In genomic region chr13:38992529-38992928, GRCm38 (mm10) we compare ENCODE assay signal across 10 mouse cellular contexts. TPM values are rescaled to one million over a fixed set of nuclear protein-coding genes. Genes with fewer than 3 reads are reported as not detected.
A peak's percentile ranks its signal among the peaks of the same experiment; 100 is the strongest.
DNase-seq lines count a peak whose midpoint lies in the region; ATAC-seq lines count a peak whose summit lies in the region.
"Had no signal": no experiment of that assay in that cellular context is flagged by ENCODE, and none has a peak within 500 bp of the region (broad histone marks: within the 10 kb centered on the region; RNA-seq: fewer than 3 reads in every experiment).

No protein-coding gene starts in this region.

- no peaks in the 10 kb centered on the region for H3K9me3 ChIP-seq in forebrain, embryonic 11.5 days (ENCODE audit: control insufficient read depth, low read length)
- no peaks in the 10 kb centered on the region for H3K9me3 ChIP-seq in forebrain, embryonic 10.5 days
- 0 out of 2 replicates have a peak, but pooled peaks cover 4% of the 10 kb centered on the region for H3K9me3 ChIP-seq in embryonic facial prominence, embryonic 14.5 days (ENCODE audit: control insufficient read depth, low read length)
- H3K9me3 ChIP-seq: G1E; heart, embryonic 15.5 days had no signal

- no peaks in the 10 kb centered on the region for H3K36me3 ChIP-seq in forebrain, embryonic 11.5 days (ENCODE audit: control insufficient read depth, insufficient read depth, low read length)
- H3K36me3 ChIP-seq in forebrain, embryonic 10.5 days (replicated peaks), result no peaks in the 10 kb centered on the region
- H3K36me3 ChIP-seq in embryonic facial prominence, embryonic 14.5 days (ENCODE audit: control insufficient read depth, insufficient read depth, low read length), result no peaks in the 10 kb centered on the region
- H3K36me3 ChIP-seq: G1E; heart, embryonic 15.5 days had no signal

- no peak overlapping the region for H3K4me2 ChIP-seq in forebrain, embryonic 11.5 days (ENCODE audit: low read depth, low read length, severe bottlenecking)
- no peak overlapping the region for H3K4me2 ChIP-seq in embryonic facial prominence, embryonic 14.5 days (ENCODE audit: low read depth, low read length)
- H3K4me2 ChIP-seq: heart, embryonic 15.5 days had no signal

- H3K4me3 ChIP-seq in forebrain, embryonic 11.5 days (ENCODE audit: low read depth, low read length), result no peak overlapping the region
- no peak overlapping the region for H3K4me3 ChIP-seq in forebrain, embryonic 10.5 days
- no peak overlapping the region for H3K4me3 ChIP-seq in embryonic facial prominence, embryonic 14.5 days (ENCODE audit: low read depth, low read length)
- H3K4me3 ChIP-seq: heart, embryonic 15.5 days had no signal

- no peaks in the 10 kb centered on the region for H3K4me1 ChIP-seq in forebrain, embryonic 11.5 days (replicated peaks; ENCODE audit: control insufficient read depth, insufficient read depth, low read length)
- H3K4me1 ChIP-seq in forebrain, embryonic 10.5 days, result no peaks in the 10 kb centered on the region
- H3K4me1 ChIP-seq in embryonic facial prominence, embryonic 14.5 days (ENCODE audit: control insufficient read depth, insufficient read depth, low read length), result no peaks in the 10 kb centered on the region
- H3K4me1 ChIP-seq: heart, embryonic 15.5 days had no signal

- no peak for ATAC-seq in forebrain, embryonic 11.5 days (replicated peaks; ENCODE audit: low FRiP score)
- no peak for ATAC-seq in embryonic facial prominence, embryonic 14.5 days (ENCODE audit: low read depth)
- peak; percentile 61 for ATAC-seq in megakaryocyte progenitor cell, adult 5-6 weeks (replicated peaks; ENCODE audit: poor library complexity)

- H3K9ac ChIP-seq in forebrain, embryonic 11.5 days (ENCODE audit: low read length), result no peak overlapping the region
- no peak overlapping the region for H3K9ac ChIP-seq in embryonic facial prominence, embryonic 14.5 days (ENCODE audit: low read depth, low read length)
- H3K9ac ChIP-seq: heart, embryonic 15.5 days had no signal

- 37% methylated on average over 5 of the region's 5 CpGs for WGBS in forebrain, embryonic 11.5 days
- WGBS in forebrain, embryonic 10.5 days, result 33% methylated on average over 5 of the region's 5 CpGs
- 30% methylated on average over 5 of the region's 5 CpGs for WGBS in embryonic facial prominence, embryonic 14.5 days

- H3K27ac ChIP-seq in forebrain, embryonic 11.5 days (ENCODE audit: low read depth, low read length), result no peak overlapping the region
- no peak overlapping the region for H3K27ac ChIP-seq in forebrain, embryonic 10.5 days
- no peak overlapping the region for H3K27ac ChIP-seq in embryonic facial prominence, embryonic 14.5 days (replicated peaks; ENCODE audit: low read depth, low read length)
- H3K27ac ChIP-seq: heart, embryonic 15.5 days had no signal

- DNase-seq in forebrain, embryonic 11.5 days (ENCODE audit: low spot score), result peak; percentile 55
- no peak for DNase-seq in forebrain, embryonic 10.5 days (ENCODE audit: extremely low spot score, low spot score)
- peak; percentile 11 for DNase-seq in ovary, postnatal 14 days (ENCODE audit: low spot score)
- no peak for DNase-seq in ovary, adult 18-20 months (ENCODE audit: low spot score)
- DNase-seq in embryonic facial prominence, embryonic 14.5 days (ENCODE audit: low spot score), result peak; percentile 77
- peak; percentile 37 to 66 for DNase-seq in layer of hippocampus, adult 18-20 months (ENCODE audit: low spot score in 2 of 2)
- no peak for DNase-seq in B cell, adult 2 months

- H3K27me3 ChIP-seq in forebrain, embryonic 11.5 days (ENCODE audit: control insufficient read depth, insufficient read depth, low read length), result no peaks in the 10 kb centered on the region
- H3K27me3 ChIP-seq in forebrain, embryonic 10.5 days (ENCODE audit: poor library complexity, severe bottlenecking), result no peaks in the 10 kb centered on the region
- no peaks in the 10 kb centered on the region for H3K27me3 ChIP-seq in embryonic facial prominence, embryonic 14.5 days (replicated peaks; ENCODE audit: control insufficient read depth, insufficient read depth, low read length)
- H3K27me3 ChIP-seq: heart, embryonic 15.5 days had no signal

RNA-seq across cellular contexts. Expression of gene Slc35b3, which starts 31.9 kb away (rescaled TPM):
- 26.1 and 28.9 TPM in 2 replicates for polyA plus RNA-seq in forebrain, embryonic 11.5 days (2014; fragmentation: Nextera tagmentation; extraction: Ambion mirVana)
- polyA plus RNA-seq in forebrain, embryonic 10.5 days (2016; fragmentation: Nextera tagmentation; extraction: Ambion mirVana), result 23.6 and 27.3 TPM in 2 replicates
- polyA plus RNA-seq in embryonic facial prominence, embryonic 14.5 days (2014; fragmentation: Nextera tagmentation; extraction: Ambion mirVana), result 31.8 and 36.9 TPM in 2 replicates
- 10 to 100 TPM; 11.6 to 13.9 TPM for total RNA-seq in layer of hippocampus, adult 18-20 months (2021)
- total RNA-seq in megakaryocyte progenitor cell, adult 5-6 weeks (2015), result 22.0 and 29.3 TPM in 2 replicates
- 16.1 and 17.8 TPM in 2 replicates for total RNA-seq in megakaryocyte progenitor cell, adult 5-6 weeks (2017)

Comparison
In these comparisons a context has a peak if more than half of its experiments do, and no peak if none do; other contexts are left out.
1. DNase-seq: peak in forebrain, embryonic 11.5 days (single experiment), ovary, postnatal 14 days (single experiment), embryonic facial prominence, embryonic 14.5 days (single experiment) and layer of hippocampus, adult 18-20 months (2 of 2); none in forebrain, embryonic 10.5 days (single experiment), ovary, adult 18-20 months (single experiment) and B cell, adult 2 months (0 of 2).